Mouse (Mus musculus) heart, postnatal 14 days (tissue): Measurements from ENCODE around the gene Bcl7c. TPM values are rescaled to one million over a fixed set of nuclear protein-coding genes. Genes with fewer than 3 reads are reported as not detected.
"Not testable (repeated sequence)": the region's sequence is repeated elsewhere in the genome, so short reads cannot be mapped to it uniquely, and the experiment has no call there.

Source experiments
- DNase-seq, 2 experiments: peaks; one replicate each; pipeline ENCODE4 v3.0.0; 2021 to 2022
- intact Hi-C: fragments of 180-260 bp; cut with DNase I; formaldehyde crosslinking; loops from one replicate; pipeline ENCODE4 v1.15.1; 2025
- total RNA-seq, 2 experiments: library from RNA; stranded (reverse); gene quantifications; 2 replicates each; pipeline ENCODE4 v1.2.3; 2021

Bcl7c gene
- total RNA-seq, 2 experiments from 2014 or later = 33.5 to 47.3 TPM

DNA sequence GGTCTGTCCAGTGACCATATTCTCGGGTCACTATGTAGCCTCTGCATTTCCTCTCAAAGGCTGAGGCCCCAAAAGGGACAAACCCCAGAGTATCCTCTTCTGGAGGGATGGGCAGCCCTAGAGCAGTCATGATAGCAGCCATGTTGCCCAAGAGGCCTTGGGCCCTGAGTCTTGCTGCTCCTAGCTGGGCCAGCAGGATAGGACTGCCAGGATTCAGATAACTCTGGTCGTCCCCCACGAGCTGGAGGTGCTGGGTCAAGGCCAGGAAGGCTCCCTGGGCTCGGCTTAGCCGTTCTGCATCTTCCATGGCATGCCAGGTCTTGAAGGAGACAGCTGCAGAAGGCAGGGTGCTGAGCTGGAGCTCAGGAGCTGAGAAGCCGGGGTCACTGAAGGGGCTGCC, 10.5 kb upstream of the Bcl7c start:
- intact Hi-C loops = no loop called here
- no peak for DNase-seq

DNA sequence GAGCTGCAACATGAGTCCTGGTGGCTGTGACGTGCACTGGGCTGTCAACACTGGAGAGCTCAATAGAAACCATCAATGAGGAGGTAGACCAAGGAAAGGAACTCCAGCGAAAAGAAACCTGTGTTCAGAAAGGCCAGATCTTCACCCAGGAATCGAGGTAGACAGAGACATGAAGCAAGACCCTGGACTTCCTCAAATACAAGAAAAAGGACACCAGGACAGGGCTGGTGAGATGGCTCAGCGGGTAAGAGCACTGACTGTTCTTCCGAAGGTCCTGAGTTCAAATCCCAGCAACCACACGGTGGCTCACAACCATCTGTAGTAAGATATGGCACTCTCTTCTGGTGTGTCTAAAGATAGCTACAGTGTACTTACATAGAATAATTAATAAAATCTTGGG, 9.6 kb upstream of the Bcl7c start:
- no peak for DNase-seq
- intact Hi-C loops = no loop called here

GRCm38 (mm10) chr7:127716992-127717391, 8.3 kb upstream of the Bcl7c start:
- peak; percentile 82 for DNase-seq
- intact Hi-C loops = no loop called here

DNA sequence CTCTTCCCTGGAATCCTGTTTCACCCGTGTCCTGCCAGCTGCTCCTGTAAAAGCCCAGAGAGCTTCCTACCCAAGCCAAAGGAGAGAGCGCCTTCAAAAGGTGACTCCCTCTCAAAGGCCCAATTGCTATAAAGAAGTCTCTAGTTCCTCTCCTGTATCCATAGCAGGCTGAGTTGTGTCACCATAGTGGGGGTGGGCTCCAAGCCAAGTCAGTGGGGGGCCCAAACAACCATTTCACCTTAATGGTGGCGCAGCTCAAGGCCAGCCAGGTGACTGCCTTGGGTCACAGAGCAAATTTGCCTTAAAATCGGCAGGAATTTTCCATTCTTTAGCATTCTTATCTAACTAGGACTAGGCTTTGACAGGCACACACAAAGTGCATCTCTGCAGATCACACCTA, 6.1 kb upstream of the Bcl7c start:
- DNase-seq = no peak
- intact Hi-C loops = no loop called here

DNA sequence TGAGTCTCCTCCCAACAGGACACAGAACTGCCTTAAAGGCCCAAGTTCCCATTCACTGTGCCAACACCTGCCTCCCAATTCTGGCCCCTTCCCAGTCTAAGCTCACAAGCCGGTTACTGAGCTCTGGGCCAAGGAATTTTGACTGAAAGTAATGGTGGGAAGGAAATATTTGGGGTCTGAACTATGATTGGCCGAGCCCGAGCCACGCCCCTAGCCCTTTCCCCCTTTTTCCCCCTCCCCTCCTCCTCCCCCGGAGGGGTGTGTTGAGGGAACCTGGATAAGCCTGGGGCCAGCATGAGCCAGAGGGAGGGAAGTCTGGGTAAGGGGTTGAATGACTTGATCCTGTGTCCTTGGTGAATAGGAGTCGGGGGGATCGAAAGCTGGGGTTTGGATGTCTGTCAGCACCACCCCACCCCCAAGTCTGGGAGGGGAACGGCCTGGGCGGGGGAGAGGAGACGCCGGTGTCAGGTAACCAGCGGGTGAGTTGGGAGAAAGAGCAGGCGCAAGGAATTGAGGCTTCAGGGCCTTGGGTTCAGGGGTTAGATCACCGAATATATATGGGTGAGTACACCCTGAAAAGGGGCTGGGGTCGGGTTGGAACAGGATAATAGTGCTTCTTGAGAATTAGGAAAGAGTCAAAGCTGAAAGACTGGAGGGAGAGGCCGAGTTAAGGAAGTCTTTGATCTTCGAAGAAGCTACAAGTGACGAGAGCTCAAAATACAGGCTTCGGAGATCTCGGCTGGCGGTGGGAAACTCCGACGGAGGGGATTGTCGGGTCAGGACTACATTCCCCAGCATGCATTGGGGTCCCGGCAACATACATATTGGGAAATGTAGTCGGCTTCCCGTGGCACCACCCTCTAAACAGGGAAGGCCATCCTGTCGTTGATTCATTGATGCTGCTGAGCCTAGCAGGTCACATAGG, 4.0 kb upstream of the Bcl7c start, which contains the start of gene Ctf1:
Ctf1 (plus strand) TSS at position 276 of the 925 bp plus-strand sequence.
- intact Hi-C loops = no loop called here
- DNase-seq = peak; percentile 69 to 82

GRCm38 (mm10) chr7:127711456-127711855, 2.7 kb upstream of the Bcl7c start:
- intact Hi-C loops = no loop called here
- DNase-seq = no peak

DNA sequence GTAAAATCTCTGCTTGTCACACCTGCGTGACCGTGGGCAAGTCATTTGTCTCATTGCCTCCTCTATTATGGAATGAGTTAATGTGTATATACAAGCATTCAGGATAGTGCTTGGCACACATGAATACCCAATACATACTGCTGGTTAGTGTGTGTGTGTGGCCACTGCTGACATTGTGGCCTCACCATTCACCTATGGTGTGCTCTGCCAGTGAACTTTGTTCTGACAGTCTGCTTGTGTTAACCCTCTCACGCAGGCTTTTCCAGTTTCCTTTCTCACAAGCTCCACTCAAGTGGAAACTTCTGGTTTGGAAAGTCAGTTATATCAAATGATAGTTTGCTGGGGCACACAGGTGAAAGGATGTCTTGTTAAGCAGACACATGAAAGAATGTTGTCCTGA, 2.3 kb upstream of the Bcl7c start:
- intact Hi-C loops = no loop called here
- DNase-seq = no peak

GRCm38 (mm10) chr7:127709261-127709979, 687 bp upstream of the Bcl7c start:
- no peak for DNase-seq
- intact Hi-C loops = loop anchor here (1.0 kb wide), 1 partner anchor 34 kb away; no protein-coding TSS in a partner anchor

DNA sequence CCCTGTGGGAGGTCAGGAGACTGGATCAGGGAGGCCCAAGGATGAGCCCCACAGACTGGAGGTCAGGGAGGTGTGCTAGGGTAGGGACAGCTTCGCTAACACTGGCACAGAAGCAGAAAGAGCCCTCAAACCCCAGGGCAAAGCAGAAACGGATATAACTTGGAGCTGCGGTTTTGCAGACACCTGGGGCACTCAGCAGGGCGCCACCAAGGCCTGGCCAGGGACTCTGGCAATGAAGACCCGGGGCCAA, 851 bp downstream of the Bcl7c start:
- no peak for DNase-seq
- intact Hi-C loops = loop anchor here (2.0 kb wide), 1 partner anchor 17 kb away; no protein-coding TSS in a partner anchor

DNA sequence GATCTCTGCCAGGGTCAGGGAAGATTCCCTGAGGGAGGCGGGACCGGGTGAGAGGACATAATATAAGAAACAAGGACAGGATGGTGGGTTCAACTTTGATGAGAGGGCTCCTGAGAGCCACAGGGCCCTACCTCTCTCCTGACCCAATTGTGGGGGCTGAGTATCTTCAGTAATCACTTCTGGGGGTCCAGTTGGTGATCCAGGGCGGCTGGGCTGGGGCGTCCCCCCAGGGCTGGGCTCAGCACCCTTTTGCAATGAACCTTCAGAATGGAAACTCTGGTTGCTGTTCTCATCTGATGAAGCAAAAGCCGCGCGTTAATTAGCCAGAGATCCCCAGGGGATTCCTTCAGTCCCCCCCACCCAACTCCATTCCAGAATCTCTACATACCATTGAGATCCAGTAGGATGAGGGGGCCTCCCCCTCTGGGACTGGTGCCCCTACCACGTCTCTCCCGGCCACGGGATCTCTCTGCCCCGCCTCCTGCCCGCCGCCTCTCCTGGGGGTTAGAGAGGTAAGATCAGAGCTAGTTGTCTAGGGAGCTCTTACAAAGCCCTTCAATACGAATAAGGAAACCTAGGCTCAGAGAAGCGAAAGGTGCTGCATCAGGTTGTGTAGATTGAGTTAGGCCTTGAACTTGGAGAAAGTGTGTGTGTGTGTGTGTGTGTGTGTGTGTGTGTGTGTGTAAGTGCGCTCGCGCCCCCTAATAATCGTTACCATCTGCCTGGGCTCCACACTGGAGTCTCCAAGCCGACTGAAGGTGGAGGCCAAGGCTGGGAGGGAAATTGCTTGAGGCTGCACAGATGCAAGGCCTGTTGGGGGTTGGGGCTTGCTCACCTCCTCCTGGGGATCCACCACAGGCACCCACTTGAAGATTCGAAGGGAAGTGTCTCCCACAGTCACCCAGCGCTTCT, 1.4 kb downstream of the Bcl7c start:
- no peak for DNase-seq
- intact Hi-C loops = loop anchor here (2.0 kb wide), 1 partner anchor 16 kb away; no protein-coding TSS in a partner anchor

DNA sequence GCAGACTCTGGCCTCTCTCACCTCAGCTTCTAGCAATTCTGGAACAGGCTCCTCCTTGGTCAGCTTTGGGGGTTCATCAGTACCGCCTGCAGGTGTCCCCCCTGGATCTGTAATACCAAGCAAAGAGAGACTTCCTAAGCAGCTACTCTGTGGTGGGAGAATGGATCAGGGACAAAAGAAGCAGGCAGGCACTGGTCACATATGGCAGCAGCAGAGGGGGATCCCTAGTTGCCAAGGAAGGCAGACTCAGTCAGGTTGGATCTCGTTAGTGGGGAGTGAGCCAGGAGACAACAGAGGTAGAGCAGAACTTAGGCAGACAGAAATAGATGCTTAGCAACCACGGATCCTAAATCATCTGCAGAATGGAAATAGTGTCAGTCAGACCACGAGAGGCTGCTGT, 3.0 kb downstream of the Bcl7c start:
- DNase-seq = no peak
- intact Hi-C loops = loop anchor here (2.0 kb wide), 1 partner anchor 15 kb away; no protein-coding TSS in a partner anchor

DNA sequence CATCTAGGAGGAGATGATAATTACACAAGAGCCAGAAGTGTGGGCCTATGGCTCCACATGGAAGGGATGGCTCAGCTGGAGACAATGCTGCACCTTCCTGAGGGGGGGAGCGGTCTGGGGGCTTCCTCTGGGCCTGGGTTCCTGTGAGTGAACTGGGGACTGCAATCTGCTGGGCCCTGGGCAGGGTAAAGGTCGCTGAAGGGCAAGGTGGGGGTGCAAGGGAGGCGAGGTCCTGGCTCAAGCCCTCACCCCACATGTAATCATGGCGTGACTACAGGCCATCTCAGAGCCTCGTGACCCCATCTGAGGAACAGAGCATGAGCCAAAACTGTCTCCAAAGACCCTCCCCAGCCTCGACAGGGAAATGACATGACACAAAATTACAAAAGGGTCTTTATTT, 4.1 kb downstream of the Bcl7c start:
- intact Hi-C loops = no loop called here
- no peak for DNase-seq

DNA sequence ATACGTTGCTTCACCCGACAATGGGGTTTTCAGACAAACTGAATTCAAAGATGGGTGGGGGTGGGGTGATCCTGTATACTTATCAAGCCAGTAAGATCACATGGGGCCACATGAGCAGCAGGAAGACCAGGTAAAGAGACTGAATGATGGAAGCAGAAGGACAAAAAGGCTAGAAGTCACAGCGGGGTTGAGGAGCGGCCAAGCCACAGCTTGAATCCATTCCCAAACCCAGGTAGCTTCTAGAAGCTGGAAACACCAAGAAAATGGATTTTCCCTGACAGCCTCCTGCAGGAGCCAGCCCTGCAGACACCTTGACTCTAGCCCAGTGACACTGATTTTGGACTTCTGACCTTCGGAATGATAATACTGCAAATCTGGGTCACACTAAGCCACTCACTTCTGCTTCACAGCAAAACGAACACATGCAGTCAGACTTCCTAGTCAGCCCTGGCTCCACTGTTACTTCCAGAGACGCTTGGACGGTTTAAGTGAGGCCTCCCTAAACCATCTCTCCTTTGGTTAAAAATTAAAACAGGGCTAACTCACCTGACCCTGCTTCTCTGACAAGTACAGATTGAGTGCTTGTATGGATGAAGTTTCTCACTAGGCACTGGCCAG, 5.1 kb downstream of the Bcl7c start:
- no peak for DNase-seq
- intact Hi-C loops = no loop called here

GRCm38 (mm10) chr7:127700712-127701331, 7.9 kb downstream of the Bcl7c start:
- no peak for DNase-seq
- intact Hi-C loops = no loop called here

- no peak for DNase-seq
- intact Hi-C loops = no loop called here
Observed at GRCm38 (mm10) chr7:127698986-127699385, 9.7 kb downstream of the Bcl7c start.

GRCm38 (mm10) chr7:127693730-127694129, 15.0 kb downstream of the Bcl7c start:
- DNase-seq, intact Hi-C loops: not testable (repeated sequence)

- intact Hi-C loops = no loop called here
- no peak for DNase-seq
Observed at GRCm38 (mm10) chr7:127693290-127693689, 15.4 kb downstream of the Bcl7c start.

GRCm38 (mm10) chr7:127691221-127691989, 17.3 kb downstream of the Bcl7c start:
- peak; percentile 84 to 85 for DNase-seq
- intact Hi-C loops = loop anchor here (1.0 to 2.0 kb wide), 2 partner anchors 15 to 16 kb away; no protein-coding TSS in a partner anchor
